Mouse (Mus musculus): ENCODE data around the gene Il27ra. TPM values are rescaled to one million over a fixed set of nuclear protein-coding genes. Genes with fewer than 3 reads are reported as not detected.
A peak's percentile ranks its signal among the peaks of the same experiment; 100 is the strongest.

Gene Il27ra
- polyA plus RNA-seq, 1 experiment from 2014 or later = 0.79 TPM

MicroRNAs encoded within 50 kb of the gene (microRNA counts, 519-probe panel; counts per million panel counts)
- microRNA mmu-miR-1199 = not detected
- 2,100 counts per million, percentile 35 among the panel's probes with 10 or more counts for microRNA mmu-miR-709

Small RNA genes within 50 kb of the gene (microRNA-seq; reads per million reads assigned to microRNA genes)
- gene Mir1199 = not detected
- not detected for gene Mir709
- gene Mir8111 = 1.0 reads per million

Other genes with a start within 250 kb of the Il27ra start
- 57.4 and 60.4 TPM in 2 replicates for gene Adgrl1, start 142.5 kb downstream of the Il27ra start, polyA plus RNA-seq (2015; fragmentation: Nextera tagmentation; extraction: Ambion mirVana)
- gene Gm10644, start 87.4 kb downstream of the Il27ra start, polyA plus RNA-seq (2015; fragmentation: Nextera tagmentation; extraction: Ambion mirVana) = 0.63 and 1.3 TPM in 2 replicates
- gene Asf1b, start 87.1 kb downstream of the Il27ra start, polyA plus RNA-seq (2015; fragmentation: Nextera tagmentation; extraction: Ambion mirVana) = 14.8 and 19.5 TPM in 2 replicates
- gene Prkaca, start 69.6 kb downstream of the Il27ra start, polyA plus RNA-seq (2015; fragmentation: Nextera tagmentation; extraction: Ambion mirVana) = 164 TPM in 2 replicates
- gene Samd1, start 44.9 kb downstream of the Il27ra start, polyA plus RNA-seq (2015; fragmentation: Nextera tagmentation; extraction: Ambion mirVana) = 8.1 and 9.7 TPM in 2 replicates
- gene 1700067K01Rik, start 41.1 kb downstream of the Il27ra start, polyA plus RNA-seq (2015; fragmentation: Nextera tagmentation; extraction: Ambion mirVana) = 1.1 and 1.3 TPM in 2 replicates
- not detected in 2 replicates for gene 2210011C24Rik, start 30.4 kb downstream of the Il27ra start, polyA plus RNA-seq (2015; fragmentation: Nextera tagmentation; extraction: Ambion mirVana)
- 2.0 and 3.0 TPM in 2 replicates for gene Palm3, start 21.1 kb downstream of the Il27ra start, polyA plus RNA-seq (2015; fragmentation: Nextera tagmentation; extraction: Ambion mirVana)
- gene Rln3, start 2.4 kb upstream of the Il27ra start, polyA plus RNA-seq (2015; fragmentation: Nextera tagmentation; extraction: Ambion mirVana) = not detected in 2 replicates
- gene Gm10643, start 22.5 kb upstream of the Il27ra start, polyA plus RNA-seq (2015; fragmentation: Nextera tagmentation; extraction: Ambion mirVana) = 1.0 and 1.1 TPM in 2 replicates
- 8.7 and 11.3 TPM in 2 replicates for gene Rfx1, start 24.2 kb upstream of the Il27ra start, polyA plus RNA-seq (2015; fragmentation: Nextera tagmentation; extraction: Ambion mirVana)
- 16.0 and 20.6 TPM in 2 replicates for gene Dcaf15, start 62.2 kb upstream of the Il27ra start, polyA plus RNA-seq (2015; fragmentation: Nextera tagmentation; extraction: Ambion mirVana)
- gene Podnl1, start 83.4 kb upstream of the Il27ra start, polyA plus RNA-seq (2015; fragmentation: Nextera tagmentation; extraction: Ambion mirVana) = 0.31 and 0.38 TPM in 2 replicates
- 35.4 and 43.8 TPM in 2 replicates for gene Cc2d1a, start 105.3 kb upstream of the Il27ra start, polyA plus RNA-seq (2015; fragmentation: Nextera tagmentation; extraction: Ambion mirVana)
- gene 4930432K21Rik, start 105.4 kb upstream of the Il27ra start, polyA plus RNA-seq (2015; fragmentation: Nextera tagmentation; extraction: Ambion mirVana) = 2.6 and 3.5 TPM in 2 replicates
- gene Nanos3, start 142.6 kb upstream of the Il27ra start, polyA plus RNA-seq (2015; fragmentation: Nextera tagmentation; extraction: Ambion mirVana) = 3.2 and 4.7 TPM in 2 replicates
- gene Zswim4, start 194.5 kb upstream of the Il27ra start, polyA plus RNA-seq (2015; fragmentation: Nextera tagmentation; extraction: Ambion mirVana) = 40.1 and 41.8 TPM in 2 replicates
- 214 and 231 TPM in 2 replicates for gene D8Ertd738e, start 207.1 kb upstream of the Il27ra start, polyA plus RNA-seq (2015; fragmentation: Nextera tagmentation; extraction: Ambion mirVana)
- 46.5 and 57.1 TPM in 2 replicates for gene Mri1, start 214.7 kb upstream of the Il27ra start, polyA plus RNA-seq (2015; fragmentation: Nextera tagmentation; extraction: Ambion mirVana)
- gene Ccdc130, start 227.8 kb upstream of the Il27ra start, polyA plus RNA-seq (2015; fragmentation: Nextera tagmentation; extraction: Ambion mirVana) = 26.8 and 31.0 TPM in 2 replicates

Measured in forebrain, embryonic 16.5 days (tissue).